Mouse (Mus musculus): Measurements from ENCODE around the gene Nr2f1. TPM values are rescaled to one million over a fixed set of nuclear protein-coding genes. Genes with fewer than 3 reads are reported as not detected.

The Nr2f1 gene
- polyA plus RNA-seq, 1 experiment from 2014 or later, result 57.4 TPM

- Histone ChIP-seq H3K4me1 (replicated peaks) (peaks cover 16% of the 10 kb centered on the region), H3K4me2 (peak overlapping the region; percentile 27), H3K27me3 (peaks cover 41% of the 10 kb centered on the region), H3K4me3 (peak overlapping the region; percentile 12; the same call in 1 of the 2 replicates), H3K27ac (replicated peaks) (peak overlapping the region; percentile 45; the same call in 1 of the 2 replicates), H3K9ac (no peak overlapping the region), H3K36me3 (no peaks in the 10 kb centered on the region), H3K9me3 (no peaks in the 10 kb centered on the region)
- ATAC-seq (ENCODE audit: low FRiP score, low read depth), result no peak
- WGBS, result 5% methylated on average over 8 of the region's 8 CpGs
Observed at GRCm38 (mm10) chr13:78175821-78176380, 23.7 kb downstream of the Nr2f1 start.

GRCm38 (mm10) chr13:78174891-78175290, 24.7 kb downstream of the Nr2f1 start:
- ATAC-seq (ENCODE audit: low FRiP score, low read depth), result no peak
- H3K27ac ChIP-seq (replicated peaks), result no peak overlapping the region
- WGBS, result 57% methylated on average over 1 of the region's 1 CpGs
- no peaks in the 10 kb centered on the region for H3K9me3 ChIP-seq
- no peak overlapping the region for H3K4me2 ChIP-seq
- peaks cover 47% of the 10 kb centered on the region for H3K27me3 ChIP-seq
- H3K4me1 ChIP-seq (replicated peaks), result peaks cover 12% of the 10 kb centered on the region
- H3K36me3 ChIP-seq, result no peaks in the 10 kb centered on the region
- no peak overlapping the region for H3K4me3 ChIP-seq
- H3K9ac ChIP-seq, result no peak overlapping the region

- ATAC-seq (ENCODE audit: low FRiP score, low read depth), result no peak
- H3K4me1 ChIP-seq (replicated peaks), result peaks cover 5% of the 10 kb centered on the region
- no peak overlapping the region for H3K27ac ChIP-seq (replicated peaks)
- WGBS, result 34% methylated on average over 3 of the region's 3 CpGs
- no peak overlapping the region for H3K4me2 ChIP-seq
- peaks cover 52% of the 10 kb centered on the region for H3K27me3 ChIP-seq
- H3K9me3 ChIP-seq, result no peaks in the 10 kb centered on the region
- no peaks in the 10 kb centered on the region for H3K36me3 ChIP-seq
- no peak overlapping the region for H3K9ac ChIP-seq
- H3K4me3 ChIP-seq, result no peak overlapping the region
Observed at GRCm38 (mm10) chr13:78174191-78174590, 25.4 kb downstream of the Nr2f1 start.

- Histone ChIP-seq H3K4me3 (no peak overlapping the region), H3K9me3 (no peaks in the 10 kb centered on the region), H3K27me3 (peaks cover 47% of the 10 kb centered on the region), H3K36me3 (no peaks in the 10 kb centered on the region), H3K9ac (no peak overlapping the region), H3K27ac (replicated peaks) (no peak overlapping the region), H3K4me1 (replicated peaks) (peaks cover 3% of the 10 kb centered on the region; the same call in 1 of the 2 replicates), H3K4me2 (no peak overlapping the region)
- 25% methylated on average over 3 of the region's 3 CpGs for WGBS
- ATAC-seq (ENCODE audit: low FRiP score, low read depth), result no peak
Observed at GRCm38 (mm10) chr13:78172861-78173260, 26.7 kb downstream of the Nr2f1 start.

GRCm38 (mm10) chr13:78171984-78172636, 27.4 kb downstream of the Nr2f1 start:
- H3K36me3 ChIP-seq, result no peaks in the 10 kb centered on the region
- WGBS, result 5% methylated on average over 17 of the region's 17 CpGs
- ATAC-seq (ENCODE audit: low FRiP score, low read depth), result no peak
- H3K4me2 ChIP-seq, result peak overlapping the region; percentile 48
- H3K9ac ChIP-seq, result 0 out of 2 replicates have a peak overlapping the region, but pooled peaks have one; percentile 10
- peak overlapping the region; percentile 25 for H3K4me3 ChIP-seq
- peaks cover 3% of the 10 kb centered on the region; the same call in 1 of the 2 replicates for H3K4me1 ChIP-seq (replicated peaks)
- H3K27me3 ChIP-seq, result peaks cover 46% of the 10 kb centered on the region
- peak overlapping the region; percentile 42; the same call in 1 of the 2 replicates for H3K27ac ChIP-seq (replicated peaks)
- no peaks in the 10 kb centered on the region for H3K9me3 ChIP-seq

GRCm38 (mm10) chr13:78171320-78171719, 28.2 kb downstream of the Nr2f1 start:
- H3K9me3 ChIP-seq, result no peaks in the 10 kb centered on the region
- peaks cover 42% of the 10 kb centered on the region for H3K27me3 ChIP-seq
- peak overlapping the region; percentile 48 for H3K4me2 ChIP-seq
- no peak overlapping the region for H3K9ac ChIP-seq
- WGBS, result 8% methylated on average over 15 of the region's 15 CpGs
- H3K27ac ChIP-seq (replicated peaks), result 0 out of 2 replicates have a peak overlapping the region, but pooled peaks have one; percentile 34
- H3K36me3 ChIP-seq, result no peaks in the 10 kb centered on the region
- ATAC-seq (ENCODE audit: low FRiP score, low read depth), result no peak
- H3K4me3 ChIP-seq, result peak overlapping the region; percentile 19
- H3K4me1 ChIP-seq (replicated peaks), result peaks cover 3% of the 10 kb centered on the region; the same call in 1 of the 2 replicates

GRCm38 (mm10) chr13:78168166-78168565, 31.4 kb downstream of the Nr2f1 start:
- H3K27me3 ChIP-seq, result peaks cover 33% of the 10 kb centered on the region
- 30% methylated on average over 4 of the region's 4 CpGs for WGBS
- no peaks in the 10 kb centered on the region for H3K9me3 ChIP-seq

GRCm38 (mm10) chr13:78164941-78165340, 34.6 kb downstream of the Nr2f1 start:
- H3K9ac ChIP-seq, result no peak overlapping the region
- ATAC-seq (ENCODE audit: low FRiP score, low read depth), result no peak
- H3K4me1 ChIP-seq (replicated peaks), result peaks cover 12% of the 10 kb centered on the region; the same call in 1 of the 2 replicates
- H3K27me3 ChIP-seq, result peaks cover 15% of the 10 kb centered on the region
- H3K4me2 ChIP-seq, result peak overlapping the region; percentile 91
- H3K4me3 ChIP-seq, result no peak overlapping the region
- no peak overlapping the region for H3K27ac ChIP-seq (replicated peaks)
- no peaks in the 10 kb centered on the region for H3K9me3 ChIP-seq
- H3K36me3 ChIP-seq, result no peaks in the 10 kb centered on the region

More at GRCm38 (mm10) chr13:78168166-78168565, 31.4 kb downstream of the Nr2f1 start:
- H3K36me3 ChIP-seq, result no peaks in the 10 kb centered on the region
- H3K9ac ChIP-seq, result no peak overlapping the region
- peaks cover 5% of the 10 kb centered on the region for H3K4me1 ChIP-seq (replicated peaks)
- H3K27ac ChIP-seq (replicated peaks), result no peak overlapping the region
- no peak for ATAC-seq (ENCODE audit: low FRiP score, low read depth)
- no peak overlapping the region for H3K4me2 ChIP-seq
- H3K4me3 ChIP-seq, result no peak overlapping the region

- H3K4me1 ChIP-seq (replicated peaks), result peaks cover 12% of the 10 kb centered on the region; the same call in 1 of the 2 replicates
- WGBS, result under 1% methylated on average over 86 of the region's 86 CpGs
- peak overlapping the region; percentile 91 for H3K4me2 ChIP-seq
- H3K9me3 ChIP-seq, result no peaks in the 10 kb centered on the region
- H3K27me3 ChIP-seq, result peaks cover 9% of the 10 kb centered on the region; the same call in 1 of the 2 replicates
- H3K9ac ChIP-seq, result peak overlapping the region; percentile 74
- peak overlapping the region; percentile 87 for H3K27ac ChIP-seq (replicated peaks)
- H3K4me3 ChIP-seq, result peak overlapping the region; percentile 68
- peak; percentile 90 for ATAC-seq (ENCODE audit: low FRiP score, low read depth)
- H3K36me3 ChIP-seq, result no peaks in the 10 kb centered on the region
Observed at GRCm38 (mm10) chr13:78163087-78163958, 36.2 kb downstream of the Nr2f1 start.

- Histone ChIP-seq H3K9ac (no peak overlapping the region), H3K4me3 (no peak overlapping the region), H3K4me1 (replicated peaks) (peaks cover 12% of the 10 kb centered on the region; the same call in 1 of the 2 replicates), H3K36me3 (no peaks in the 10 kb centered on the region), H3K9me3 (no peaks in the 10 kb centered on the region), H3K27ac (replicated peaks) (no peak overlapping the region), H3K4me2 (no peak overlapping the region), H3K27me3 (peaks cover 9% of the 10 kb centered on the region; the same call in 1 of the 2 replicates)
- peak; percentile 68 for ATAC-seq (ENCODE audit: low FRiP score, low read depth)
- WGBS, result 24% methylated on average over 2 of the region's 2 CpGs
Observed at GRCm38 (mm10) chr13:78162149-78162548, 37.4 kb downstream of the Nr2f1 start.

GRCm38 (mm10) chr13:78157465-78157864, 42.1 kb downstream of the Nr2f1 start:
- 88% methylated on average over 5 of the region's 5 CpGs for WGBS
- H3K27ac ChIP-seq (replicated peaks), result no peak overlapping the region
- no peak overlapping the region for H3K9ac ChIP-seq
- ATAC-seq (ENCODE audit: low FRiP score, low read depth), result no peak
- H3K27me3 ChIP-seq, result no peaks in the 10 kb centered on the region
- no peak overlapping the region for H3K4me2 ChIP-seq
- H3K9me3 ChIP-seq, result no peaks in the 10 kb centered on the region
- no peak overlapping the region for H3K4me3 ChIP-seq
- peaks cover 5% of the 10 kb centered on the region; the same call in 1 of the 2 replicates for H3K4me1 ChIP-seq (replicated peaks)
- H3K36me3 ChIP-seq, result no peaks in the 10 kb centered on the region

Data from hindbrain, embryonic 15.5 days (tissue).